Mouse (Mus musculus): ENCODE results near the gene Ankrd53. TPM values are rescaled to one million over a fixed set of nuclear protein-coding genes. Genes with fewer than 3 reads are reported as not detected.

Gene Ankrd53
- polyA plus RNA-seq, 1 experiment: 0.04 TPM

- Histone ChIP-seq H3ac (ENCODE audit: control insufficient read depth, insufficient read length, low read depth) (no peak overlapping the region), H3K27me3 (ENCODE audit: control insufficient read depth, insufficient read depth, insufficient read length) (no peaks in the 10 kb centered on the region), H3K79me3 (ENCODE audit: low read depth) (no peaks in the 10 kb centered on the region), H3K36me3 (ENCODE audit: control insufficient read depth, insufficient read depth) (peaks cover 32% of the 10 kb centered on the region), H3K4me3 (ENCODE audit: insufficient read depth, poor library complexity, severe bottlenecking) (no peak overlapping the region), H3K79me2 (ENCODE audit: control insufficient read depth, insufficient read depth) (no peaks in the 10 kb centered on the region)
- TF ChIP-seq MYOG (IDR thresholded peaks at IDR 0.05; ENCODE audit: control insufficient read depth, extremely low read depth, insufficient read length) (no peak), MYOD1 (IDR thresholded peaks at IDR 0.05; ENCODE audit: control insufficient read depth, insufficient read length, low read depth) (no peak), USF1 (IDR thresholded peaks at IDR 0.05; ENCODE audit: low read depth) (no peak)
These were observed 39.6 kb downstream of the Ankrd53 start for GRCm38 (mm10) chr6:83802033-83802432.

DNA sequence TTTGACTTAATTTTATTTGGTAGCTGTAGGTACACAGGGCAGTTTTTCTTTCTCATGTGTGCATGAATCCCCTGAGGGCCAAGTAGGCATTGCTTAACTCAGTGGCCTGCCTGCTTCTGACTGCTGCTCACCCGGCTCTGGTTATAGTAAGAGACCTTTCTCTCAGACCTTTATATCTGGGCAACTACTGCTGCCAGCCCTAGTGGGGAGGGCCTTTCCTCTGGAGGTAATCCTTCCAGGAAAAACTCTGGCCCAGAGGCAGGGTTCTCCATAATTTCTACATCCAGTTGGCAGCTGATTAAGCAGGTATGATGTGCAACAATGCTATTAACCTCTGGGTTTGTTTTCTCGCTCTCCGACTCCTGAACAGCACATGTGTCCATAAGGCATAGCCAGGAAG is 40.4 kb downstream of the Ankrd53 start:
- no peak for TF ChIP-seq MYOD1 (IDR thresholded peaks at IDR 0.05; ENCODE audit: control insufficient read depth, insufficient read length, low read depth)
- TF ChIP-seq MYOG (IDR thresholded peaks at IDR 0.05; ENCODE audit: control insufficient read depth, extremely low read depth, insufficient read length): no peak
- TF ChIP-seq MAX (IDR thresholded peaks at IDR 0.05): no peak
- no peak for TF ChIP-seq USF1 (IDR thresholded peaks at IDR 0.05; ENCODE audit: low read depth)
- no peak for TF ChIP-seq CTCF (IDR thresholded peaks at IDR 0.05; ENCODE audit: control insufficient read depth, insufficient read depth, insufficient read length)
- no peak for TF ChIP-seq FOSL1 (IDR thresholded peaks at IDR 0.05; ENCODE audit: insufficient read depth, low read length, poor library complexity, severe bottlenecking)
- no peak for TF ChIP-seq CEBPB (IDR thresholded peaks at IDR 0.05; ENCODE audit: low read depth)
- H3K36me3 ChIP-seq (ENCODE audit: control insufficient read depth, insufficient read depth): peaks cover 32% of the 10 kb centered on the region
- no peaks in the 10 kb centered on the region for H3K79me2 ChIP-seq (ENCODE audit: control insufficient read depth, insufficient read depth)
- H3K27me3 ChIP-seq (ENCODE audit: control insufficient read depth, insufficient read depth, insufficient read length): no peaks in the 10 kb centered on the region
- no peak overlapping the region for H3ac ChIP-seq (ENCODE audit: control insufficient read depth, insufficient read length, low read depth)
- H3K4me3 ChIP-seq (ENCODE audit: insufficient read depth, poor library complexity, severe bottlenecking): no peak overlapping the region
- H3K79me3 ChIP-seq (ENCODE audit: low read depth): no peaks in the 10 kb centered on the region

GRCm38 (mm10) chr6:83815801-83816200 is 53.4 kb downstream of the Ankrd53 start:
- Histone ChIP-seq H3K4me3 (ENCODE audit: insufficient read depth, poor library complexity, severe bottlenecking) (no peak overlapping the region), H3K79me2 (ENCODE audit: control insufficient read depth, insufficient read depth) (no peaks in the 10 kb centered on the region), H3K27me3 (ENCODE audit: control insufficient read depth, insufficient read depth, insufficient read length) (no peaks in the 10 kb centered on the region), H3K36me3 (ENCODE audit: control insufficient read depth, insufficient read depth) (peaks cover 20% of the 10 kb centered on the region), H3ac (ENCODE audit: control insufficient read depth, insufficient read length, low read depth) (no peak overlapping the region), H3K79me3 (ENCODE audit: low read depth) (no peaks in the 10 kb centered on the region)
- TF ChIP-seq CEBPB (IDR thresholded peaks at IDR 0.05; ENCODE audit: low read depth) (no peak), USF1 (IDR thresholded peaks at IDR 0.05; ENCODE audit: low read depth) (no peak), MAX (IDR thresholded peaks at IDR 0.05) (no peak), CTCF (IDR thresholded peaks at IDR 0.05; ENCODE audit: control insufficient read depth, insufficient read depth, insufficient read length) (no peak), FOSL1 (IDR thresholded peaks at IDR 0.05; ENCODE audit: insufficient read depth, low read length, poor library complexity, severe bottlenecking) (no peak)

Other genes starting within 250 kb of the Ankrd53 start
- gene Actg2, start 226.4 kb upstream of the Ankrd53 start, polyA plus RNA-seq (2012; fragmentation: generic; extraction: Trizol): 341 TPM
- 6.1 TPM for gene Stambp, start 189.9 kb upstream of the Ankrd53 start, polyA plus RNA-seq (2012; fragmentation: generic; extraction: Trizol)
- not detected for gene Clec4f, start 106.5 kb upstream of the Ankrd53 start, polyA plus RNA-seq (2012; fragmentation: generic; extraction: Trizol)
- not detected for gene Cd207, start 84.8 kb upstream of the Ankrd53 start, polyA plus RNA-seq (2012; fragmentation: generic; extraction: Trizol)
- gene Vax2, start 51.4 kb upstream of the Ankrd53 start, polyA plus RNA-seq (2012; fragmentation: generic; extraction: Trizol): 1.1 TPM
- not detected for gene Atp6v1b1, start 19.7 kb upstream of the Ankrd53 start, polyA plus RNA-seq (2012; fragmentation: generic; extraction: Trizol)
- gene Tex261, start 13.2 kb downstream of the Ankrd53 start, polyA plus RNA-seq (2012; fragmentation: generic; extraction: Trizol): 82.0 TPM
- 37.3 TPM for gene Nagk, start 32.3 kb downstream of the Ankrd53 start, polyA plus RNA-seq (2012; fragmentation: generic; extraction: Trizol)
- gene Paip2b, start 69.1 kb downstream of the Ankrd53 start, polyA plus RNA-seq (2012; fragmentation: generic; extraction: Trizol): 12.6 TPM
- 7.0 TPM for gene Zfp638, start 104.5 kb downstream of the Ankrd53 start, polyA plus RNA-seq (2012; fragmentation: generic; extraction: Trizol)
- 1.9 TPM for gene Dysf, start 245.9 kb downstream of the Ankrd53 start, polyA plus RNA-seq (2012; fragmentation: generic; extraction: Trizol)

Measured in C2C12 (cell line).